Mouse (Mus musculus) colon, adult 2 months (tissue): ENCODE data around the gene Rpl6. TPM values are rescaled to one million over a fixed set of nuclear protein-coding genes. Genes with fewer than 3 reads are reported as not detected.

Experiments
- polyA plus RNA-seq: library from polyadenylated mRNA; depleted of rRNA; stranded (reverse); fragments of >200 nt; gene quantifications from 2 replicates; pipeline ENCODE4 v1.2.3, GENCODE M21; 2012; rRNA removed

The Rpl6 gene
- polyA plus RNA-seq = 221 and 273 TPM in 2 replicates

DNA sequence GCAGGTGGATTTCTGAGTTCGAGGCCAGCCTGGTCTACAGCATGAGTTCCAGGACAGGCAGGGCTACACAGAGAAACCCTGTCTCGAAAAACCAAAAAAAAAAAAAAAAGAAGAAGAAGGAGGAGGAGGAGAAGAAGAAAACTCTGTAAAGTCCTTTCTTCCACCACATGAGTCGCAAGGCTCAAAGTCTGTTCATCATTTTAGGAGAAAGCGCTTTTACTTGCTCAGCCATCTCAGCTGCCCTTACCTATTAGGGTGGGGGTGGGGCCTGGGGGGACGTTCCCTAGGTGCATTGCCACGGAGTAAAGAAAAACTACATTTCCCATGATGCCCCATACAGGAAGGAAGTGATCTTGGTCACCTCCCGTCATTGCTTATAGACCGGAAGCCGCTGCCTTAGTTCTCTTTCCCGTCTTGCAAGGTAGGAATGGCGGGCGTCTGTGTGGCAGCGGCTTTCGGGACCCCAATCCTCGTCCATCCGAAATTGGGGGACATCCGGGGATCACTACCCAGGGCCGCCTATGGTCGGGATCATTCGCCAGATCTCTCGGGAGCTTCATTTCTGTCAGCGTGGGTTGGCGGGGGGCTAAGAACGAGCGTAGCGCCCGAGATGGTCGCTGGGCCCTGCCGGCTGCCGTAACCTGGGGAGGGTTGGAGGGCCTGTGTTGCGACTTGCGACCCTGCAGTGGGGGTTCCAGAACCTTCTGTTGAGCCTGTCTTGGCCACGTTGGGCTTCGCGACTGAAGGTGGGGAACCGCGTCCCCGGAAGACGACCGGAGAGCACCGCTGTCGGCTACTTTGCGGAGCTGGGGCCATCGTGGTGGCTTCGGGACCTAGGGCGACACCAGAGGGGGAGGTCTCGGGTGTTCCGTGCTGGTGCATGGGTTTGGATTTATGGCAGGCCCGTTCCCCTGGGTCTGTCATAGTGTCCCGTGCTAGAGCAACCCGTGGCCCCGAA lies at the start of gene Rpl6:
Gene Rpl6, plus strand, starts transcription at position 350 of the 958 bp plus-strand sequence.

DNA sequence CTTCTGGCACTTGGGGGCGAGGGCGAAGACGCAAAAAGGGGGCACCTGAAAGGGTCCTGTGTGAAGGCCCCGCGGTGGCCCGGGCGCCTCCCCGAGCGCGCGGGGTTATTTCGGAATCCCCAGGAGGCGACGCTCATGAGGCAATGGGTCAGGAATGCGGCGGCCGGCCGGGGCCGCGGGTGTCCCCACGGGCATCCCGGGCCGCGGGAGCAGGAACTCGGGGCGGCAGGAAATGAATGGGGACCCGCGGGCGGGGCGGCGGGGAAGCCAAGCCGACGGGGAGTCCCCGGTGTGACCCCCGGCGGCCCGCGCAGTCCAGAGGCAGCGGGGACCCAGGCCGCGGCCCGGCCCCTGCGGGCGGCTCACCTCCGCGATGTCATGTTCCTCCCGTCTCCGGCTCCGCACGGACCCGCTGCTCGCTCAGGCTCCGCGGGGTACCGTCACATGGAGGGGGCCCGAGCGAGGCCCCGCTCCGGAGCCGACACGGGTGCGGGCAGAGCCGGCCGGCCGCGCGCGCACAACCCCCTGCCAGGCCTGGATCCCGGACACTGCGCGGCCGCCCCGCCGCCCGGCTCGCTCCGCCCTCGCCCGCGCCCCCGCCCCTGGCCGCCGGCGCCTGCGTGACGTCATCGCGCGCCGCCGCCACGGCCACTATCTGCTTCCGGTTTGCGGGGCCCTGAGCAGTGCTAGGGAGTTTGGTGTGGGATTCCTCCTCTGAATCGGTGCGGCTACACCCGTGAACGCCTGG lies 13.3 kb upstream of the Rpl6 start, which contains the start of gene Ptpn11:
Gene Ptpn11, minus strand, starts transcription at position 562 of the 748 bp plus-strand sequence.

DNA sequence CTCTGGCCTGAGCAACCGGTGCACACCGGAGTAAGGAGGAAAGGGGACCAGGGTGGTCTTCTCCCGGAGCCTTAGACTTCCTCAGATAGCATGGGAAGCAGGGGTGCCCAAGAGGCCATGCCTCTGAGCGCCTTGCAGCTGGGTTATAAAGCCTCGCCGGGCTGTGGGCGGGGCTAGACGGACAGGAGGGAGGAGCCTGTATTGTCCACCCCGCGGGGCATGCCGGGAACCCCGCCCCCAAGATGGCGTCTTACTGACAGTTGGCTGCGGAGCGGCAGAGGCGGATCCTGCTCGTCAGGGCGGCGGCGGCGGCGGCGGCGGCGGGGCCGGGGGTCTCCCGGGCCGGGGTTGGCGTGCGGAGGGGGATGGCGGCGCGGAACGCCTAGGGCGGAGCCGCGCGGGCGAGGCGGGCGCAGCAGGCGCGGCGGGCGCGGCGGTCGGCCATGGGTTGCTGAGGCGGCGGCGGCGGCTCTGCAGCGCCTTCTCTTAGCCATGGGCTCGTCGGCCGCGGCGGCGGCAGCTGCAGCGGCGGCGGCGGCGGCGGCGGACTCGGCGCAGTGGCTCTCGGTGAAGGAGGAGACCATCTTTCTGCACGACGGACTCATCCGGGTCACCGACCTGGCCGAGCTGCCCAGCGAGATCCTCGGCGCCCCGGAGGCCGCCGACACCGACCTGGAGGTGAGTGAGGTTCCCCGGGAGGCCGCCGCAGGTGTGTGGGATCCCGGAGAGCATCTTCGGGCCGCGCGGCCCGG lies 15.9 kb downstream of the Rpl6 start, which contains the start of gene Hectd4:
Gene Hectd4, plus strand, starts transcription at position 240 of the 752 bp plus-strand sequence.

Other genes with a start within 250 kb of the Rpl6 start
- gene Rph3a, start 194.4 kb upstream of the Rpl6 start, polyA plus RNA-seq = 0.15 and 0.19 TPM in 2 replicates
- gene Ptpn11, start 13.1 kb upstream of the Rpl6 start, polyA plus RNA-seq = 21.4 and 24.7 TPM in 2 replicates
- gene Hectd4, start 15.7 kb downstream of the Rpl6 start, polyA plus RNA-seq = 19.5 and 22.0 TPM in 2 replicates
- 46.5 and 59.0 TPM in 2 replicates for gene Trafd1, start 181.2 kb downstream of the Rpl6 start, polyA plus RNA-seq
- 5.0 and 5.1 TPM in 2 replicates for gene Naa25, start 193.5 kb downstream of the Rpl6 start, polyA plus RNA-seq
- 1.5 and 7.2 TPM in 2 replicates for gene Tmem116, start 247.4 kb downstream of the Rpl6 start, polyA plus RNA-seq
- gene Erp29, start 248.0 kb downstream of the Rpl6 start, polyA plus RNA-seq = 35.2 and 37.5 TPM in 2 replicates